Mouse (Mus musculus): ENCODE measurements at regions not wholly inside any gene's neighbourhood (a gene's known extent, or its start where the extent isn't known, plus 50 kb on each side); places are given as distances from the start of the nearest gene placed in this dataset.

DNA sequence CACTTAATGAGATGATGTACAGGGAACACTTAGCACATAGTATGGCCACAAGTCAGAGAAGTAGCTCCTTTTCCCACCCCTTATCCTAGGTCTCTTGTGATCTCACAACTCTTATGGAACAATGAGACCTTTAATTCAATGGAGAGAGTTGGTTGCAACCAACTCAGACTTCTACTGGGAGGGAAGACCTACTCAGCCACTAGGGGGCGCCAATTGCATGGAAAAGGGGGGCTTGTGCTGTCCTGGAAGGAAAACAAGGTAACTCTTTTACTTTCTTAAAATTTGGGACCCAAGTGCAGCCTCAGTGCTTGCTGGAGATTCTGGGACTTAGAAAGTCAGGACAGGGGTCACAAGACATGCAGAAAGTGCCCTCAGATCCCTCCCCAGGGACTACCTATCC lies 60.7 kb upstream of the Kcnj15 start:
- peak; percentile 73 to 87 for DNase-seq

GRCm38 (mm10) chr16:95198795-95199563 lies 58.4 kb upstream of the Kcnj15 start:
- no peak for DNase-seq

DNA sequence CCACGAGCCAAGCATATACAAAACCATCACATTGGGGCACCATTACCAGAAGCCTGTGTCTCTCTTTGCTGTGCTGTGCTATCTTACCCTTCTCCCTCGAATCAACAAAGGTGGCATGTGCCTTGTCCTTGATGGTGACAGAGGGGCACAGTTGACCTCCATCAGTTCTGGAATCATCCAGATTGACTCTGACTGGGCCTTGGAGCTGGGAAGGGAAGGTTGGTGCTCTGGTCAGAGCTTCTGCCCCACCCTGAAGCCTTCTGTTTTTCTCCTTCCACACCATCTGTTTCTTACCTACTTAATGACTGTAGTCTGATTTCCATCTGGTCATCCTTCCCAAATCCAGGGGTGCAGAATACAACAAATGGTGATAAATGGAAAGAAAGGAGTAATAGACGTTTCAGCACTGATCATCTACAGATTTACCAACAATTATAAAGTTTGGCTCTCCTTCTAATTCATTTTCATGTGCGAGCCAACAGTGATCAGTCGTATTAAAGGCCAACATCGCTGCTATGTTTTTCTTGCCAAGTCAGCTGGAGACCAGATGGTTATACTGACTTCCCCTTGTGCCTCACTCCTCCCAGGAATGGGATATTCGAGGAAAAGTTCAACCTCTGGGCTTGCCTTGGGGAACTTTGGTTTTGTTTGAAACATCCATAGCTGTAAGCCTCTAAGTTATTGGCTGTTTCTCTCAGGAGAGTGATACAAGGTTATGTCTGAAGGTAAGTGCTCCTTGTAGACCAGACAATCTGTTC lies 55.1 kb upstream of the Kcnj15 start:
- peak in 1 of 2 experiments; percentile 21 for DNase-seq

GRCm38 (mm10) chr16:95203026-95203425 lies 54.3 kb upstream of the Kcnj15 start:
- DNase-seq, result peak; percentile 73 to 80

- DNase-seq, result no peak
Observed at GRCm38 (mm10) chr16:95203790-95204189, 53.6 kb upstream of the Kcnj15 start.

DNA sequence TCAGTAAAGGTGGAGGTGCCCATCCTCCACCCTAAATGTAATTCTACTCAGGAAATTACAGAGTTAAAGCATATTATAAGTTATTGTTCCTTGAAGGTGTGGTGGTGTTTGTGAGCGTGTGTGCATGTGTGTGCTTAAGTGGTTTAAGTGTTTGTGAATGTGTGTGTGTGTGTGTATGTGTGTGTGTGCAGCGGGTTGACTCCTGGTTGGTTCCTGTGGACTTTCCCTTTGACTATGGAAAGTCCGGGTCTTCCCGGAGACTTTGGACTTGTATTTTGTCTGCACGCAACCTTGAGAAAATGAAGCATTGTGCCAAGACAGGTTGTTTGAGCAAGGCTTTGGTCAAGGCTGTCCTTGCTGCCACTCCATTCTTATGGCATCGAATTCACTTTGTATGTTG lies 52.9 kb upstream of the Kcnj15 start:
- DNase-seq, result no peak

DNA sequence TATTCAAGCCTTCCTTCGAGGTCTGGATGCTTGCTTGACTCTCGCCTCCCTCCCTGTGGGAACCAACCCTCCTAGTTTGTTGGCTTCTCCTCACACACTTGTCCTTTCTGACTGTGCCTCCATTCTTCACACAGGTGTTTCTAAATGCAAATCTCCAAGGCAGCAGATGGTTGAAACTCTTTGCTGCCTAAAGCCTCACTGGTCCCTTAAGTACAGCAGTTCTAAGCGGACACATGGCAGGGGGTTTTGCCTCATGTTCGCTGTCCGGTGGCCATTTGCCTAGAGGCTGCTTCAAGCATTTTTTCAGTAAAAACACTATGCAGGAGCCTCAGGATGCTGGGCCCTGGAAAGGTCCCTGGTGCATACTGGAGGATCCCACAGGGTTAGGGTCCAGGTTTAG lies 50.9 kb upstream of the Kcnj15 start:
- DNase-seq, result no peak

- DNase-seq, result no peak
Observed at GRCm38 (mm10) chr16:95207547-95207946, 49.8 kb upstream of the Kcnj15 start.
